Mouse (Mus musculus) cerebral cortex, adult 2 months (tissue): ENCODE results near the gene Arid5b.

Source experiments
- WGBS: fragments of 180-500 bp; shearing (Covaris S2); methylation state at CpG from one replicate; pipeline ENCODE4 v1.1.7; 2018; 5-methylcytosine and 5-hydroxymethylcytosine counted together

Arid5b gene

DNA sequence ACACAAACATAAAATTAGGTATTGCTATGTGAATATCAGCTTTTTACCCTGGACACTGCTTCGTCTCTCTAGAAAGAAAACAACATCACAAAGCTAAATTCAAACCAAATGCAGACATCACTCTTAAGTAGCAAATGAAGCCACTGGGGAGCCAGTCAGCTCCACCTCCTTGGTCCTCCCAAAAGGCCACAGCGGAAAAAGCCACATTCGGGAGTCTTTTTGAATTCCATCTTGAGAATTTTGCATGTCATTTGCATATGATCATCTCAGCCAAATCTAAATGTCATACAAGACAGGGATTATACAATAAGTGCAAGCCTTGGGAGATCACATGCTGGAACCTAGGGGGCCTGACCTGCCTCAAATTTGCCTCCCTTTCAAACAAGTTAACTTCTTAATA, 85.0 kb downstream of the Arid5b start:
- WGBS, result 42% methylated on average over 3 of the region's 3 CpGs

DNA sequence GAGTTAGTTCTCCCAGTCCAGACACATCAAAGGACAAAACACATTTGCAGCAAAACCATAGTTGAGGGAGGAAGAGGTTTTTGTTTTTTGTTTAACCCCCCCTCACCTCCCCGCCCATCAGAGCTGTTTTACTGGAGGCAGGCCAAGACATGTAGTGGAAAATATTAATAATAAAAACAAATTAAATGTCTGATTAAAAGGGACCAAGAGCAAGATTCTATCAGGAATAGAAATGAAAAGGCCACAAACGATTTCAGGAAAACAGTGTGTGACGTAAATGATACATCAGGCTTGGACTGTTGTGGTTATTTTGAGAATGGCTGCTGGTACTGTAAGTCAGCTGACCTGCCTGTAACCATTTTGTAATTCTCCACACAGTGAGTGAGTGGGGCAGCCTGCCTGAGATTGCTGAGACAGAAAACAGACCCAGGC, 85.7 kb downstream of the Arid5b start:
- WGBS, result 32% methylated on average over 3 of the region's 3 CpGs

DNA sequence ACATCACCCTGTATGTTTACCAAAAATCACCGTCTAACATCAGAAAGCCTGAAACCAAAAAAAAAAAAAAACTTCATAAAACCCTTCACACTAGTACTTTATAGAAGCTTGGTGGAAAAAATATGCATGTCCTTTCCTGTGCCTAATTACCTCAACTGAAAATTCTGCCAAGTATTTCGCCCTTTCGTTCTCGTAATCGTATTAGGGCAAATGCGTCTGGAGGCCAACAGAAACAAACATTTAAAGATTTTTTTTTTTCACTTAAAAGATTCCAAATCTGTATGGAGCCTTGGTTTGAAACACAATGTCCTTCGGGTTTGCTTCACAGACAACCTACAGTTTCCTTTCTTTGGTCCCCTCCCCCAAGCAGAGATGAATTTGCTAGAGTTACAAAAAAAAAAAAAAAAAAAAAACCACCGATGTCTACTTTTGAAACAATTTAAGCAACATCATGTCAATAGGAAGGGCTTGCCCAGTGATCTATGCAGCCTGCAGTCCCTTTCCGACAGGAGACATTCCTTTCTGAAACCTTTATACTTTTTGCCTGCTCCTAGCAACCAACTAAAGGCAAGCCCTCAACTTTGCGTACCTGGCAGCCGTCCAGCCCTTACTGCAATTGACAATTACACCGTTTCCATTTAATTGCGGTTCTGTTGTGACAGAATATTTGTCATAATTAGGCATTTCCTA, 86.7 kb downstream of the Arid5b start:
- 12% methylated on average over 13 of the region's 13 CpGs for WGBS

DNA sequence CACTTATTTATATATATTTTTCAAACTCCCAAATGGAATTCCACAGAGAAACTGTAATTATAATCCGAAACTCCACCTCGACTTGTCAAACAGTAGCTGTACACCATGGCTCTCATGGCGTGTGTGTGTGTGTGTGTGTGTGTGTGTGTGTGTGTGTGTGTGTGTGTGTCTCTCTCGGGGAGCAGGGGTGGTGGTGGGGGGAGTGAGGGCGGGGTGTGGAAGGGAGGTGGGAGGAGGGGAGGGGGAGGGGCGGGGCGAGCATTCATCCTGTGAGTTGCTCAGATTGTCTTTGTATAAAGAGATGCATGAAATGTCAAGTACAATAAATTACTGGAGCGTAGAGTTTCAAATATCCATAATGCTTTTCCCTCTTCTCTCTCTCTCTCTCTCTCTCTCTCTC, 87.4 kb downstream of the Arid5b start:
- WGBS, result 37% methylated on average over 5 of the region's 8 CpGs

DNA sequence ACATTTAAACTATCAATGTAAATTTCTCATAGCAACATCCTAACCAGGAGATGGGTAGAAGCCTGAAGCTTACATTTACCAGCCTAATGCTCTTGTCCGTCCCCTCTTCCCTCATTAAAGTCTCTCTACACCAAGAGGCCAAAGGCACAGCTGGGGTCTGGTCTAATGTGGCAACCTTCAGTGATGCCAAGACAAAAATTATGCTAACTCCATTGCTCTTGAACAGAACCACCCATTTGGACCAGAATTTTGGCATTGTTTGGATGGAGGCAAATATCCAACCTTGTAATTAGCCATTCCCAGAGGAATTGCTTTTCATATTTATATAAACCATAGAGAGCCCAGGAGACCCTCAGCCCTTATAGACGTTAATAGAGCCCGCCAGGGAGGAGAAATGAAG, 88.7 kb downstream of the Arid5b start:
- WGBS, result 73% methylated on average over 3 of the region's 3 CpGs

DNA sequence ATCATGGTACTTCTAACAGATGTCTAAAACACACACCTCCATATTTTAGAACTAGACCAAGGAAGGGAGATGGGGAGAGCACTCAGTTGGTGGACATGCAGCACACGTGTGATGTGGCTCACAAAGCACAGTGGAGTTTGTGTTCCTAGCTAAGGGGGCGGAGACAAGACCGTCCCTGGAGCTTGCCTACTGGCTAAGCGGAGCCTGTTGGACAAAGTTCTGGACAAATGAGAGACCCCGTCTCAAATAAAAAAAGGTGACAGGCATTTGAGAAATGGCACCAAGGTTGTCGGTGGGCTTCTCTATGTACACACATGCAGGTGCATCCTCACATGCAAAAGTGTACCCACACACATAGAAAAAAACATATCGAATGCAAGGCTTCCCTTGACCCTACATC, 95.4 kb downstream of the Arid5b start:
- WGBS, result 91% methylated on average over 7 of the region's 7 CpGs

DNA sequence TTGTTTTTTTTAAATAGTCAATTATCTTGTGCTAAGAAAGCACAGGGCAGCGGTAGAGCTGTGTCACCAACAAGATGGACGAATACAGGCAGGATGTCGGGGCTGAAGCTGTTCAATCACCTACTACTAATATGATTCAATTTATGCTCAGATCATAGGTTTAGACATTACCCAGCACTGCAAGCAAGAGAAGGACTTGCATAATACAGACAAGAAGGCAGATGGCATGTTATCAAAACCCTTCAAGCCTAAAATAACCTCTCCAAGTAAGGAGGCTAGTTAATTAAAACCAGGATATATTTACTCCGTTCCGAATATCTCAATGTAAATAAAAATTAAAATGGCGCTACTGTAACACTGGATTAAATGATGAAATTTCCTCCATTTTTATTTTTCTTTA, 96.3 kb downstream of the Arid5b start:
- 54% methylated on average over 6 of the region's 6 CpGs for WGBS

DNA sequence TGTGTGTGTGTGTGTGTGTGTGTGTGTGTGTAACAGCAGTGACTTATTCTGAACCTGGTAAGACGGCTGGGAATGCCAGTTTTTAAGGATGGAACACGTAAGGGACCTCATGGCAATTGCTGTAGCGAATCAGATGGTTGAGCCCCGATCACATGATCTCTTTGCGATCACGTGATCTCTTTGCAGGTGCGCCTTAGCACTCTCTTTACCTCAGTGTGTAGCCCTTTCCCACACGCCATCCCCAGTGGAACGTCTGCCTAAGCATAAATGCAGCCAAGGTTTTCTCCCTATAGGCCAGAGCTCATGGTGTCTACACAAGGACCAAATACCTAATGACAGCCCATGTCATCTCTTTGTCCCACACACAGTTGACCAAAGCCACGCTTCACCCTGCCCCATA, 97.4 kb downstream of the Arid5b start:
- WGBS, result 95% methylated on average over 10 of the region's 10 CpGs

DNA sequence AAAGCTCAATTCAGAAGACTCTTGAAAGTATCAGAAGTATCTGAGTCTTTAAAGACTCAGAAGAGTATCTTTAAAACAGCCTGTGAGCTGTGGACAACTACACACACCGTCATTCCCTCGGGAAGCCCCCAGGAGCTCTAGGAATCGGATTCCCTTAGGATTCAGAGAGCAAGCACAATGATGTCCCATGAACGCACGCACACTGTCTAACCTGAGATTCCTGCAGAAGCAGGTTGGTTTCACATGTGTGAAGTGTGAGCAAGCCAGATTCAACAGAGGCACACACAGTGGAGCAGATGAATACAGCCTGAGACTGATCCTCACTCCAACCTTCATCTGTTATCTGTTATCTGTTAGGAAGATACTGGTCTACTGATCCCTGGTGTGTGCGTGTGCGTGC, 97.8 kb downstream of the Arid5b start:
- 89% methylated on average over 7 of the region's 7 CpGs for WGBS

DNA sequence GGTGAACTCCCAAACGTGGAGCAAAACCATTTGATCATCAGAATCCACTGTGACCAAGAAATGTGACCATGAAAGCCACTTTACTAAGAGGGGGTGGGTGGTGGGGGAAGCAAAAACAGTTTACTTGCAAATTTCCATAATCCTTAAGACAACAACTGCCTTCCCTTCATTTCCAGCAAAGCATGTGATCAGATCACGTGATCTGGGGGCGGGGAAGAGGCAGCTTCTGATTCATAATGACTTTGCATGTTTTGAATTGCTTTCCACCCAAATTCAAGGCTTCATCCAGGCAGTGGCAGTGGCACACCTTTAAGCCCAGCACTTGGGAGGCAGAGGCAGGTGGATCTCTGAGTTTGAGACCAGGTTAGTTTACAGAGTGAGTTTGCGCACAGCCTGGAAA, 98.4 kb downstream of the Arid5b start:
- 76% methylated on average over 4 of the region's 4 CpGs for WGBS

DNA sequence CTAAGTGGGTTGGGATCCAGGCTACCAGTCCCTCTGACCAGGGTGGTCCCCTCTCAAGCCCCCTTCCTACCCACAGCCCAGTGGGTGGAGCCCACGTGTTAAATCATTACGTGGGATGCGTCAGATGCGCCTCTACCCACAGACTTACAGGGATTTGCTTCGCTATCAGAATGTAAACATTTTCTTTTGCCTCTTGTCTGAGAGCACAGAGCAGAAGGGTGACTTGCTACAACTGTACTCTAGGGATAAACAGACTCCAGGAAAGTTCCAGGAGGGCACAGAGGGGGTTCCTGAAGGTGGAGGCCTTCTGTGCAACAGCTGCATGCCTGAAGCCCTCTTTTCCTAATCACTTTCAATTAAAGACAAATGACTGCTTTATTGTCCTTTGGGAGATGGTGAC, 98.8 kb downstream of the Arid5b start:
- WGBS, result 49% methylated on average over 5 of the region's 5 CpGs

DNA sequence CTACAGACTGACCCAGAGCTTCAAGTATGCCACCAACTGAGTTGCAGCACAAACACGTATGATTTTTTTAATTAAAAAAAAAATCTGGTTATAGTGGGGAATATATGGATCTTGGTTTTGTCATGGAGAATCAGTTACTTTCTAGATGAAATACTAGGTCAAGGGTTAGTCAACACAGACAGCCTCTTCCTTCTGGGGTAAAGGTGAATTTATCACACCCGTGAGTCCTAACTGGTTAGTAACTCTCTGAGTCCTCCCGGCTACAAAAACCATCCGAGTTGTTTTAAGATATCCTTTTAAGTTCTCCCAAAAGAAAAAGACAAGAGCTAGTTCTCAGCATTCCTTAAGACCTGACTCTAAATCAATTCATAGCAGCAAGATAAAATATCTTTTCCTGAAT, 99.2 kb downstream of the Arid5b start:
- 75% methylated on average over 4 of the region's 4 CpGs for WGBS

DNA sequence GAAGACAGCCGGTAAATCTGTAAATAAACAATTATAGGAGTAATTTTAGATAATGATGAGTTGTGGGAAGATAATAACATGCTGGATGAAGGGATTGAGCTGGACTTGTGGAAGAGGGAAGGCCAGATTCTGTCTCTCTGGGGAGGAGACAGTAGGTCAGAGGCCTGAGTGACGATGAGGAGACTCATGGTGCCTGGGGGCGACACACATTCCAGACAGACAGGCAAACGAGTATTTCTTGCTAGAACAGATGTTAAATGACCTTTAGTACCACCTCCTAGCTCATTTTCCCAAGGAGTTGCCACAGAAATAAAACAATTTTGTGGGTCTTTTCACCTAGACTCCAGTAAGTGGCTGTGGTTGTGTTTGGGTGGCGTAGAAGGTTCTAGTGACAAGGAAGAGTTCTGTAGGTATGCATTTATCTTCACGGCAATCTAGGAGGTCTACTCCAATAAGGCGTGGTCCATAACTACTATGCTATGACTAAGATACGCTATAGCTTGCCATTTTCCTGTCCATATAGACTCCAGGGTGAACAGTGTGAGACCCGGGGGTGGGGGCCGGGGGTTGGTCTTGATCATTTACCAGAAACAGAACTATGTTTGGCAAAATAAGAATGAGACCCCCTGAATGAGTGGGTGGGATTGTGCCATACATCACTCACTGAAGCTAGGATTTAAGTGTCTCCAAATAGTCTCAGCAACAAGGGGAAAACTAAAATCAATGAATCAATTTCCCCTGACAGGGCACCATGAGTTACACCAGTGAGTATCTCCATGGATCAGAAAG, 100.6 kb downstream of the Arid5b start:
- 88% methylated on average over 10 of the region's 10 CpGs for WGBS

DNA sequence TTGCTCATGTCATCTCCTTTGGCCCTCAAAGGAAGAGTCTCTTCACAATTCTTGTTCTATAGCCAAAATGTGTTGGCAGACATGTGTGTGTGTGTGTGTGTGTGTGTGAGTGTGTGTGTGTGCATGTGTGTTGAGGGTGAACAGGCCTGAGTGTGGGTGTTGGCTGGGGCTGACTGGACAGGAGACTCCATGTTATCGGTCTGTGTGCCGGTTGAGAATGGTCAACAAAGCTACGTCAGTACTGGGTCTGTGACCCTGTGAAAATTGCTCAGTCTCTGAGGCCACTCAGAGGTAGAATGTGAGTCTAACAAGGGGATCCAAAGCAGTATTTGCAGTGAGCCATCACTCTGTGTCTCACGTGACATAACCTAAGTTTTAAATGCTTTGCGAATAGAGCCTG, 102.7 kb downstream of the Arid5b start:
- WGBS, result 94% methylated on average over 5 of the region's 5 CpGs

DNA sequence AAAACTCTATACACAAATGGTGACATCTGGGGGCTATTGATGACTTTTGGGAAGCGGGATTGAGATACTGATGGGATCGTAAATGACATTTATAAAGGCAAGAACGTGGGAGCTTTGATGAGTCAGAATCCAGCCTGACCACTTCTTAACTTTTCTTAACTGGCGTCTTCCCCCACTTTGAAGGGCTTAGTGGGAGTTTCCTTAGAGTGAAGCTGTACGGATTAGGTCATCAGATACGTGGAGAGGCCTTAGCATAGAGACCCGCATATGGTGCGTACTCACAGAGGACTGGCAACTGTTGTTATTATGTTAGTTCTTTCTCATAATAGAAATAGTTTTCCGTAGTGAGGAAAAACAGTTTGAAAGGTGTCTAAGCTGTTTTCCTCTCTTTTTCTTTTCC, 104.9 kb downstream of the Arid5b start:
- WGBS, result 70% methylated on average over 9 of the region's 9 CpGs

DNA sequence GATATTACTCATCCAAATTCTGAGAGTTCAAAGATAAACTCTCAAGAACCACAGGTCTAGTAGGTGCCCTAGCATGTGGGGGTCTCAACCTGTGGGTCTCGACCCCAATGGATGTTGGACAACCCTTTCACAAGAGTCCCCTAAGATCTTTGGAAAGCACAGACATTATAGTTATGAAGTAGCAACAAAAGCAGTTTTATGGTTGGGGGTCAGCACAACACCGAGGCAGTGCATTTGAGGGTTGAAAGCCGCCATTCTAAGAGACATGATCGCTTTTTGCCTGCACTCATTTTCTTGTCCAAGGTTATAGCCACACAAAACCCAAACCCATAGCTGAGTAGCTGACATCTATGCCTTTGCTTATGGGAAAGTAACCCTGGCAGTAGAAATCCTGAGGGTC, 105.6 kb downstream of the Arid5b start:
- 95% methylated on average over 4 of the region's 4 CpGs for WGBS

DNA sequence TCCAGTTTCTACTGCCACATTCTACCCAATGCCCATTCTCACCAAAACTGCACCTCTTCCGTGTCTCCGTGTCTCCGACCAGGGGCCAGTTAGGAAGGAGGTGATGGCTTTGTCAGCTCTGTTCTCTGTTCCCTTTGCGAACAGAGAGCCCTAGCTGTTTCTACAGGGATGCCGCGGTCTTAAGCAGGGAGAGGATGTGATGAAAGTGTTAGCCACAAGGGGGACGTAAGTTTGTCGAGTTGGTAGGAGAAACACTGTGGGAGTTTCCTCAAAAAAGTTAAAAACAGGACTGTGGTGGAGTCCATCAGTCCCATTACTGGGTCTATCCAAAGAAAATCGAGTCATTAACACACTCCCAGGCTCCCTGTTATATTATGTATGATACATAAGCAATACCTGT, 106.6 kb downstream of the Arid5b start:
- WGBS, result 67% methylated on average over 9 of the region's 9 CpGs

DNA sequence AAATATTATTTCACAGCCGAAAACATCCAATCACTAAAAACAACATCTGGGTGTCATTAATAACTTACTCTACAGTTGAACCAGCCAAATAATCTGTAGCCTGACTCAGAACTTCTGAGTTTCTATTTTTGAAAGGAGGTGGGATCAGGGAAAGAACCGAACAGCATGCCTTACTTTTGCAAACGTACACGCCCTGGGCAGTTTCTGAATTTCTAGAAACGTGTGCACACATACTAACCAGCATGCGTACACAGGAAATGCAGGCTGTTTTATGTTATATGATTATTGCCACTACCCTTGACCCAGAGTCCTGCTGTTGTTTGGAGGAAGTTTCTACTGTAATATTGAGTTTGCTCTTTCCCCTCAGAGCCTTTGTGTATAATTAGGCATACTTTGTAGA, 109.9 kb downstream of the Arid5b start:
- 38% methylated on average over 6 of the region's 6 CpGs for WGBS

DNA sequence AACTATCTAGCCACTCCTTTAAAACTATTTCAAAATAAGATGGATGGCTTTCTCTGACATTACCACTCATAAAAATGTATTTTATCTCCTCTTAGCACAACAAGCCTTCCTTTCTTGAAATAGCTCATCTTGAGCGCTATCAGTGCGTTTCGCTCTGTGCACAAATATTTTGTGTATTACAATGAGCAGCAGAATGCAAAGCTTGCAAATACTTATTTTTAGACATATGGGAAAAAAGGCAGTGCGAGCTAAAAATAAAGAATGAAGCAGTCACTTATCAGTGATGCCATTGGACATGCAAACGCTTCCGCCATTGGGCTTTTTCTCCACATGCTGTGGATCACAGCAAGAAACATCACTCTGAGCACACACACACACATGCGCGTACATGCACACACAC, 110.4 kb downstream of the Arid5b start:
- 66% methylated on average over 8 of the region's 8 CpGs for WGBS

DNA sequence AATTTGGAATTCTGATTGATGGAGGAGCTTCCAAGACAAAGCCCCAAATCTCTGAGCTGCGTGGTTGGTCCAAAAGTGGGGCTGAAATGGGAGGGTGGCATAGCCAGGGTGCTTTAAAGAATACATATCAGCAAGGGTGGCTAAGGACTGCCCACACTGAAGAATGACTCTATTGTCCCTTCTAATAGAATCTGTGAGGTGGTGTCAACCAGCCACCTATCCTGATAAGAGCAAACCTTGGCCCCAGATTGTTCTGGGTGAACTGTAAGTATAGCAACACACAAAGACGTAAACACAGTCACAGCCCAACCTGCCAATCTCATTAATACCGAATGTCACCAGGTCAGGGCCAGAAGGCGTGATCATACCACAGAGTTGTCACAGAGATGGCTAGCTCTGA, 111.4 kb downstream of the Arid5b start:
- 80% methylated on average over 4 of the region's 4 CpGs for WGBS

DNA sequence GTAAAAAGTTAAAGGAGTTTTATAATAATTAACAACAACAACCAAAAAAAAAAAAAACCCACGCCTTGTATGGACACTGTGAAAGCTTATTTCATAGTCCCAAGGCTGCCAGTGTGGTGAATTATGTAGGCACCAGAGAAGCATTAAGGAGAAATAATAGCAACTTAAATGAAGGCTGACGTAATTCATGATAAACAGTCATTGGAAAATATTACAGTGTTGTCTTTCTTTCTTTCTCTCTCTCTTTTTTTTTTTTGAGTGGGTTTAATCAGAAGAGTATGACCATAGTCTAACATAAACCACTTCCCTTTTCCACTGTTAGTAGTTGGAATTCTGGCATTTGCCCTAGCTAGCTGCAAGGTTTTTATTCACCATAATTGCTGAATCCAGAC, 111.8 kb downstream of the Arid5b start:
- WGBS, result 67% methylated on average over 2 of the region's 2 CpGs

DNA sequence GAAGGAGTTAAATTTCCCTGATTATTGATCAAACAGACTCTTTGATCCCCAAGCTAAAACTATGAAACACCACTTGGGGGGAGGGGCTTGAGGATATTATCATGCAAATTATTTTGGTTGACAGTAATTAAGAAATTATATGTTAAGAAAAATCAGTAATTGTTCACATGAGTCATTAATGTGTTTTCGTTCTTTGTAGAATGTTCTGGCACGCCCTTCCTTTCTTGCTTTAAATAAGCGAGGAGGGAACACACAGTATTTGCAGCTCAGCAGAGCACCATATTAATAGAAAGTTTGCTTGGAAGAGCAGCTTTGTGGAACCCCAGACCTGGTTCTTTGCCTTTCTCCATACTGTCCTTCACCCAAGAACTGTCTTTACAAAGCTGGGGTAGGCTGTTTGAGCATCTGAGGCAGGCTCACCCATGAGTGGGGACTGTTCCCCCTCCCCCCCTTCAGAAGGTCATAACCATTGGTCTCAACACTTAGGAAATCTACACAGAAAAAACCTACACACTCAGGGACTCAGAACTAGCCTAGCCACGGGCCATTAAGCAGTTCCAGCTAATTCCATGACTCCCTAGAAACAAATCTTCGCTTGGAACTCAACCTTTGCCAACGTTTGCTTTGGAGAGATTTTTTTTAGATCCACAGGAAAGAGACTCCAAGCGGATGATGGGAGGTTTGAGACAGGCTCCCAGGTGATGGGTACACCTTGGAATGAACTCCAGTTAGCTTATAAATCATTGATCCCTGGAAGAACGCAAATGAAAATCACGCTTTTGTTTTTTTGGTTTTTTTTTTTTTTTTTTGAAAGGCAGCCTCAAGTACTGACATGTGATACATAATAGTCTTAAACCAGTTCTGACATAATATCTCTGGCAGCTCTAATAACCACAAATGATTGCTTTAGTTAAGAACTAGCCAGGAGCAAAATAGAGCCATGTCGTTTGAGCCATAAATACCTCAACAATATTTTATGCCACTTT, 112.5 kb downstream of the Arid5b start:
- 40% methylated on average over 10 of the region's 10 CpGs for WGBS
